Mouse (Mus musculus) stomach, postnatal 0 days (tissue): Measurements from ENCODE around the gene Rnf24. TPM values are rescaled to one million over a fixed set of nuclear protein-coding genes. Genes with fewer than 3 reads are reported as not detected.

Experiments
- ATAC-seq: fragments of 200-750 bp; cut with Nextera tagmentation; 2 replicates; pipeline ENCODE4 v1.8.0; 2017; ENCODE audit not compliant: low FRiP score, low TSS enrichment
- DNase-seq: peaks from one replicate; pipeline ENCODE4 v3.0.0-alpha.2; 2016; ENCODE audit warnings: low spot score
- H3K27ac ChIP-seq: fragments of 300-500 bp; sonication (generic); replicated peaks from 2 replicates; pipeline ENCODE4 v1.5.1; 2014; ENCODE audit warnings: mild to moderate bottlenecking, control low read depth
- H3K27me3 ChIP-seq: fragments of 300-500 bp; sonication (generic); 2 replicates; pipeline ENCODE4 v1.6.1; 2014; ENCODE audit warnings: low read length; ENCODE audit not compliant: control insufficient read depth, insufficient read depth
- H3K36me3 ChIP-seq: fragments of 300-500 bp; sonication (generic); 2 replicates; pipeline ENCODE4 v1.6.1; 2014; ENCODE audit warnings: low read length, mixed read lengths; ENCODE audit not compliant: control insufficient read depth, insufficient read depth
- H3K4me1 ChIP-seq: fragments of 300-500 bp; sonication (generic); replicated peaks from 2 replicates; pipeline ENCODE4 v1.6.1; 2014; ENCODE audit warnings: antibody characterized with exemption; ENCODE audit not compliant: control insufficient read depth, insufficient read depth
- H3K4me2 ChIP-seq: fragments of 300-500 bp; sonication (generic); replicated peaks from 2 replicates; pipeline ENCODE4 v1.6.1; 2014; ENCODE audit warnings: low read depth, mild to moderate bottlenecking, control low read depth, moderate library complexity
- H3K4me3 ChIP-seq: fragments of 300-500 bp; sonication (generic); 2 replicates; pipeline ENCODE4 v1.5.1; 2014; ENCODE audit warnings: low read depth, low read length, control low read depth
- H3K9ac ChIP-seq: fragments of 300-500 bp; sonication (generic); 2 replicates; pipeline ENCODE4 v1.6.1; 2014; ENCODE audit warnings: mild to moderate bottlenecking, low read length, control low read depth, mixed read lengths
- H3K9me3 ChIP-seq: fragments of 300-500 bp; sonication (generic); 2 replicates; pipeline ENCODE4 v1.6.1; 2016; ENCODE audit warnings: low read length; ENCODE audit not compliant: control insufficient read depth
- CTCF ChIP-seq: IDR thresholded peaks from 2 replicates; pipeline ENCODE4 v1.5.1; 2016; ENCODE audit warnings: antibody characterized with exemption, low read depth, mild to moderate bottlenecking, moderate library complexity
- EP300 ChIP-seq: optimal IDR thresholded peaks from 2 replicates; pipeline ENCODE3; 2016; ENCODE audit warnings: antibody characterized with exemption
- WGBS: fragments of 180-500 bp; shearing (Covaris S2); extraction: QIAGEN DNeasy Blood & Tissue Kit; methylation state at CpG from one replicate; pipeline ENCODE4 v1.1.7; 2014; 5-methylcytosine and 5-hydroxymethylcytosine counted together
- polyA plus RNA-seq: library from polyadenylated mRNA; unstranded; fragments of >200 nt; fragmentation: Nextera tagmentation; extraction: Ambion mirVana; gene quantifications from 2 replicates; pipeline ENCODE4 v1.2.1, GENCODE M21; 2015

Rnf24 gene
- polyA plus RNA-seq, 1 experiment from 2014 or later, result 1.3 TPM

- no peaks in the 10 kb centered on the region for H3K9me3 ChIP-seq
- H3K4me2 ChIP-seq, result peak within 1 kb of the TSS; percentile 77
- H3K9ac ChIP-seq, result peak within 1 kb of the TSS; percentile 91
- TF ChIP-seq EP300 (no peak), CTCF (peak; percentile 31; the same call in 1 of the 2 replicates)
- H3K4me1 ChIP-seq, result 0 out of 2 replicates have a peak, but pooled peaks cover 6% of the 10 kb centered on the region
- no peaks in the 10 kb centered on the region for H3K36me3 ChIP-seq
- H3K27ac ChIP-seq, result peak within 1 kb of the TSS; percentile 100
- no peaks in the 10 kb centered on the region for H3K27me3 ChIP-seq
- under 1% methylated on average over 42 of the region's 49 CpGs for WGBS
- DNase-seq, result peak; percentile 97
- peak within 1 kb of the TSS; percentile 79 for H3K4me3 ChIP-seq
- ATAC-seq, result peak; percentile 98
Observed at GRCm38 (mm10) chr2:131262213-131262672, 90.4 kb downstream of the Rnf24 start, which contains the start of gene Pank2. Gene Pank2, plus strand, starts transcription at chr2:131262495.

GRCm38 (mm10) chr2:131261481-131262212 lies 91.0 kb downstream of the Rnf24 start:
- H3K36me3 ChIP-seq, result no peaks in the 10 kb centered on the region
- DNase-seq, result no peak

GRCm38 (mm10) chr2:131260544-131261307 lies 92.0 kb downstream of the Rnf24 start:
- DNase-seq, result peak; percentile 59
- Histone ChIP-seq H3K36me3 (no peaks in the 10 kb centered on the region), H3K9ac (peak overlapping the region; percentile 23; the same call in 1 of the 2 replicates), H3K27me3 (no peaks in the 10 kb centered on the region), H3K27ac (peak overlapping the region; percentile 56), H3K9me3 (no peaks in the 10 kb centered on the region), H3K4me1 (0 out of 2 replicates have a peak, but pooled peaks cover 6% of the 10 kb centered on the region), H3K4me2 (no peak overlapping the region), H3K4me3 (no peak overlapping the region)
- WGBS, result 19% methylated on average over 9 of the region's 9 CpGs
- TF ChIP-seq CTCF (no peak), EP300 (no peak)
- ATAC-seq, result peak; percentile 20

More at GRCm38 (mm10) chr2:131261481-131262212, 91.0 kb downstream of the Rnf24 start:
- Histone ChIP-seq H3K4me1 (0 out of 2 replicates have a peak, but pooled peaks cover 6% of the 10 kb centered on the region), H3K9ac (peak overlapping the region; percentile 72), H3K4me2 (peak overlapping the region; percentile 77), H3K27ac (peak overlapping the region; percentile 100), H3K9me3 (no peaks in the 10 kb centered on the region), H3K4me3 (peak overlapping the region; percentile 79), H3K27me3 (no peaks in the 10 kb centered on the region)
- peak; percentile 46 for ATAC-seq
- no peak for TF ChIP-seq CTCF
- WGBS, result 6% methylated on average over 10 of the region's 10 CpGs

GRCm38 (mm10) chr2:131258693-131259092 lies 94.0 kb downstream of the Rnf24 start:
- no peak overlapping the region for H3K27ac ChIP-seq
- TF ChIP-seq CTCF, result no peak
- no peak for TF ChIP-seq EP300
- ATAC-seq (no peak), DNase-seq (no peak)
- H3K36me3 ChIP-seq, result no peaks in the 10 kb centered on the region
- 0 out of 2 replicates have a peak, but pooled peaks cover 2% of the 10 kb centered on the region for H3K4me1 ChIP-seq
- no peaks in the 10 kb centered on the region for H3K27me3 ChIP-seq
- no peak overlapping the region for H3K4me2 ChIP-seq
- no peak overlapping the region for H3K9ac ChIP-seq
- no peak overlapping the region for H3K4me3 ChIP-seq
- WGBS, result 64% methylated on average over 8 of the region's 8 CpGs
- no peaks in the 10 kb centered on the region for H3K9me3 ChIP-seq

GRCm38 (mm10) chr2:131255738-131256137 lies 97.0 kb downstream of the Rnf24 start:
- 54% methylated on average over 3 of the region's 3 CpGs for WGBS
- ATAC-seq (no peak), DNase-seq (no peak)
- no peak overlapping the region for H3K27ac ChIP-seq
- H3K4me3 ChIP-seq, result no peak overlapping the region
- no peaks in the 10 kb centered on the region for H3K9me3 ChIP-seq
- no peaks in the 10 kb centered on the region for H3K36me3 ChIP-seq
- H3K4me2 ChIP-seq, result no peak overlapping the region
- H3K9ac ChIP-seq, result no peak overlapping the region
- no peaks in the 10 kb centered on the region for H3K4me1 ChIP-seq
- TF ChIP-seq CTCF (no peak), EP300 (no peak)
- H3K27me3 ChIP-seq, result no peaks in the 10 kb centered on the region
